Mouse (Mus musculus) bone marrow, adult 2 months (tissue): ENCODE measurements around the gene Rapgef5.

Experiments used
- CTCF ChIP-seq: fragments of 200-500 bp; IDR thresholded peaks from 2 replicates; pipeline ENCODE4 v1.5.1; 2011; ENCODE audit warnings: low read length, control low read depth; ENCODE audit not compliant: control insufficient read depth, insufficient read depth
- POLR2A ChIP-seq: fragments of 200-500 bp; IDR thresholded peaks from 2 replicates; pipeline ENCODE4 v1.6.1; 2011; ENCODE audit warnings: low read depth, mild to moderate bottlenecking, control low read depth, low read length, borderline replicate concordance; ENCODE audit not compliant: control insufficient read depth

DNA sequence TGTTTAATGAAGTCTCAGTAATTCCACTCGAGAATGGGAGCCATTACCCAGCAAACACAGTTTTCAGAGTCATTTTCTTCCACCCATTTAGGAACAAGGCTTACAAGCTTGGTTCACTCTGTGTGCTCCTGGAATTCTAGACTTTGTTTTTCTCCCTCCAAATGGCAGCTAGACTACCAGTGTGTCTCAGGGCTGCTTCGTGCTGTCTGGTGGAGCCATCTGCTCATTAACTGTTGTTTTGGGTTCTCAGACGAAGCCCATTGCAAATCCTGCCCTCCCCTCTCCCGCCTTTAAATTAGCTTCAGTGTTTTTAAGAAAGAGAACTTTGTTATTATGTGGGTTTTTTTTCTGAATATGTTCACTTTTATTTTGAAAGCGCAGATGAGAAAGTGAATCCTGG is 148.4 kb downstream of the Rapgef5 start:
- TF ChIP-seq POLR2A, result no peak
- TF ChIP-seq CTCF, result no peak
